ENCODE assay signal across 8 mouse cellular contexts in genomic region chr10:95297690-95298104, GRCm38 (mm10). TPM values are rescaled to one million over a fixed set of nuclear protein-coding genes. Genes with fewer than 3 reads are reported as not detected.
DNase-seq lines count a peak whose midpoint lies in the region; ATAC-seq lines count a peak whose summit lies in the region.
"Had no signal": no experiment of that assay in that cellular context is flagged by ENCODE, and none has a peak within 500 bp of the region (broad histone marks: within the 10 kb centered on the region; RNA-seq: fewer than 3 reads in every experiment).

No protein-coding gene starts in this region.

- H3K9ac ChIP-seq in heart, embryonic 12.5 days, result no peak overlapping the region
- H3K9ac ChIP-seq: limb, embryonic 12.5 days had no signal

- intact Hi-C loops in left cerebral cortex, postnatal 4 days (cut with DNase I), result no loop called here
- intact Hi-C loops in left cerebral cortex, postnatal 25 days (cut with DNase I), result no loop called here

- H3K36me3 ChIP-seq in embryonic facial prominence, embryonic 10.5 days (replicated peaks), result no peaks in the 10 kb centered on the region; the same call in 1 of the 2 replicates
- no peaks in the 10 kb centered on the region for H3K36me3 ChIP-seq in heart, embryonic 12.5 days
- H3K36me3 ChIP-seq in megakaryocyte, embryonic 14.5 days (replicated peaks; ENCODE audit: low read length), result peaks cover 8% of the 10 kb centered on the region
- H3K36me3 ChIP-seq: limb, embryonic 12.5 days had no signal

- H3K9me3 ChIP-seq in embryonic facial prominence, embryonic 10.5 days, result no peaks in the 10 kb centered on the region
- H3K9me3 ChIP-seq in heart, embryonic 12.5 days (replicated peaks), result no peaks in the 10 kb centered on the region
- H3K9me3 ChIP-seq in megakaryocyte, embryonic 14.5 days, result peaks cover 3% of the 10 kb centered on the region; the same call in 1 of the 2 replicates
- H3K9me3 ChIP-seq: limb, embryonic 12.5 days had no signal

- no peaks in the 10 kb centered on the region for H3K27me3 ChIP-seq in embryonic facial prominence, embryonic 10.5 days (replicated peaks; ENCODE audit: low read depth, poor library complexity, severe bottlenecking)
- H3K27me3 ChIP-seq in heart, embryonic 12.5 days (replicated peaks), result no peaks in the 10 kb centered on the region
- H3K27me3 ChIP-seq in megakaryocyte, embryonic 14.5 days (replicated peaks), result peaks cover 7% of the 10 kb centered on the region

- peaks cover 27% of the 10 kb centered on the region for H3K4me1 ChIP-seq in embryonic facial prominence, embryonic 10.5 days
- H3K4me1 ChIP-seq in heart, embryonic 12.5 days (replicated peaks), result peaks cover 14% of the 10 kb centered on the region
- peaks cover 48% of the 10 kb centered on the region for H3K4me1 ChIP-seq in megakaryocyte, embryonic 14.5 days

- H3K27ac ChIP-seq in embryonic facial prominence, embryonic 10.5 days (replicated peaks), result 0 out of 2 replicates have a peak overlapping the region, but pooled peaks have one; percentile 4
- H3K27ac ChIP-seq in heart, embryonic 12.5 days (ENCODE audit: poor library complexity, severe bottlenecking), result no peak overlapping the region
- H3K27ac ChIP-seq: limb, embryonic 12.5 days had no signal

- no peak for ATAC-seq in heart, embryonic 12.5 days (ENCODE audit: insufficient number of reproducible peaks, low FRiP score)

- WGBS in embryonic facial prominence, embryonic 10.5 days, result 60% methylated on average over 9 of the region's 9 CpGs
- WGBS in heart, embryonic 12.5 days, result 14% methylated on average over 9 of the region's 9 CpGs

- peak; percentile 37 for DNase-seq in left cerebral cortex, postnatal 4 days
- DNase-seq in left cerebral cortex, postnatal 25 days (ENCODE audit: low spot score in 2 of 2), result no peak
- no peak for DNase-seq in embryonic facial prominence, embryonic 10.5 days (ENCODE audit: low spot score)
- DNase-seq in c-Kit-positive CD71-positive TER-119-positive erythroid progenitor cells, embryonic 14.5 days (ENCODE audit: low spot score), result no peak
- DNase-seq in kidney, postnatal 14 days, result no peak

- H3K4me2 ChIP-seq in heart, embryonic 12.5 days, result peak overlapping the region; percentile 52
- H3K4me2 ChIP-seq: limb, embryonic 12.5 days had no signal

- no peak overlapping the region for H3K4me3 ChIP-seq in embryonic facial prominence, embryonic 10.5 days
- H3K4me3 ChIP-seq in heart, embryonic 12.5 days, result no peak overlapping the region
- H3K4me3 ChIP-seq in megakaryocyte, embryonic 14.5 days (replicated peaks), result peak overlapping the region; percentile 62
- H3K4me3 ChIP-seq: limb, embryonic 12.5 days had no signal

RNA-seq across cellular contexts. Expression of gene Cradd, which starts 26.2 kb away (rescaled TPM):
- 1 to 10 TPM; 7.4 TPM for total RNA-seq in left cerebral cortex, postnatal 4 days (2021)
- total RNA-seq in left cerebral cortex, postnatal 25 days (2021), result 1 to 10 TPM; 4.1 to 5.7 TPM
- 12.3 and 13.5 TPM in 2 replicates for polyA plus RNA-seq in embryonic facial prominence, embryonic 10.5 days (2016; fragmentation: Nextera tagmentation; extraction: Ambion mirVana)
- 8.0 and 10.5 TPM in 2 replicates for polyA plus RNA-seq in heart, embryonic 12.5 days (2016; fragmentation: Nextera tagmentation; extraction: Ambion mirVana)
- polyA plus RNA-seq in megakaryocyte, embryonic 14.5 days (2012; ENCODE audit: insufficient read depth, low replicate concordance), result 18.0 and 47.9 TPM in 2 replicates
